Mouse (Mus musculus): ENCODE measurements around the gene Ikbkg.

DNA sequence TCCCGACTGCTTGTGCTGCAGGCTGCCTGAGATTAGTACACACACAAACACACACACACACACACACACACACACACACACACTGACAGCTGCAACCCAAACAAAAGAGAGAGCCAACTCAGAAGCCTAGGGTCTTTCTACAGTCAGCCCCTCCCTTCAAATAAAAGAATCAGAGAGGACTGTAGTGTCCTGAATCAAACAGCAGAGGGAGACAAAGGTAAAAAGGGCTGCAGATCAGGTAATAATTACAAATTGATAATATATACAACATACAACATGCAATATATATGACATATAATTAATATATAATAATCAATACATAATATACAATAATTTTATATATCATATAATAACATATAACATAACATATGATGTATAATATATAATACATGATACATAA lies 104.0 kb downstream of the Ikbkg start:
- TF ChIP-seq CTCF (IDR thresholded peaks at IDR 0.05; ENCODE audit: control insufficient read depth, insufficient read depth, insufficient replicate concordance, low read depth, low read length) = no peak
- TF ChIP-seq POLR2A (IDR thresholded peaks at IDR 0.05; ENCODE audit: control insufficient read depth, low read depth, low read length) = no peak

Measured in testis, adult 2 months (tissue).